Mouse (Mus musculus) layer of hippocampus, adult 11-12 months (tissue): ENCODE results near the gene Pla2g1b.

Experiments used
- DNase-seq: peaks from one replicate; pipeline ENCODE4 v3.0.0; 2022; ENCODE audit warnings: low spot score

Gene Pla2g1b

DNA sequence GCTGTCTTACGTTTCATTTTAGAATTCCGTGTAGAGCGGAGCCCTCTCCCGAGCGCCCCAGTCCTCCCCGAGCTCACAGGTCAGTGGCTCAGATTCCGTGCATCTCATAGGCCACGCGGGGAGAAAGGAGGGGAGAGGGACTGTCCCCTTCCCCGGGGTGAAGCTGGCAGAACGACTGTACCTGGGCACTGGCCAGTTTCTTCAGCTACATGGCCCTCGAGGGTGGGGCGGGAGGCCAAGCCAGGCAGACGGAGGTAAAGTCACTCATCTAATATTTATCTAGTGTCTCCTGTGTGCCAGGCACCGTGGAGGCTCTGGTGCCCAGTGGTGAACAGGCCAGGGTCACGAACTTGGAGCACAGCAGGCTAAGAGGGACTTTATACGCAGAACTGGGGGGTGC lies 19.0 kb upstream of the Pla2g1b start:
- DNase-seq, result no peak

DNA sequence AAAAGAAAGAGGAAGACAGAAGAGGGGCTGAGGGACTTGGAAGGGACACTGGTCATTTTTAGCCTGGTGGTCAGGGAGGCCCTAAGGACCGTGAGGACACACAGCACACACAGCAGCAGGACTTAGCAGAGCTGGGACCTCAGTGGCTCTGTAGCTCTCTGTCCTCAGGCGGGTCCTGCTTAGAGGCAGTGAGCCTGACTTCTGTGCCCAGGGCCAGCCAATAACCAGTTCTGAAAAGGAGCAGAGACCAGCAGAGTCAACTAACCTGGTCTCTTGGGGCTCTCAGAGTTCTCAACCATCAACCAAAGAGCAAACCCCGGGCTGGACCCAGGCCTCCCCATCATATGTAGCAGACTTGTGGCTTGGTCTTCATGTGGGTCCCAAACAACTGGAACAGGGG lies 16.8 kb upstream of the Pla2g1b start:
- DNase-seq, result no peak

DNA sequence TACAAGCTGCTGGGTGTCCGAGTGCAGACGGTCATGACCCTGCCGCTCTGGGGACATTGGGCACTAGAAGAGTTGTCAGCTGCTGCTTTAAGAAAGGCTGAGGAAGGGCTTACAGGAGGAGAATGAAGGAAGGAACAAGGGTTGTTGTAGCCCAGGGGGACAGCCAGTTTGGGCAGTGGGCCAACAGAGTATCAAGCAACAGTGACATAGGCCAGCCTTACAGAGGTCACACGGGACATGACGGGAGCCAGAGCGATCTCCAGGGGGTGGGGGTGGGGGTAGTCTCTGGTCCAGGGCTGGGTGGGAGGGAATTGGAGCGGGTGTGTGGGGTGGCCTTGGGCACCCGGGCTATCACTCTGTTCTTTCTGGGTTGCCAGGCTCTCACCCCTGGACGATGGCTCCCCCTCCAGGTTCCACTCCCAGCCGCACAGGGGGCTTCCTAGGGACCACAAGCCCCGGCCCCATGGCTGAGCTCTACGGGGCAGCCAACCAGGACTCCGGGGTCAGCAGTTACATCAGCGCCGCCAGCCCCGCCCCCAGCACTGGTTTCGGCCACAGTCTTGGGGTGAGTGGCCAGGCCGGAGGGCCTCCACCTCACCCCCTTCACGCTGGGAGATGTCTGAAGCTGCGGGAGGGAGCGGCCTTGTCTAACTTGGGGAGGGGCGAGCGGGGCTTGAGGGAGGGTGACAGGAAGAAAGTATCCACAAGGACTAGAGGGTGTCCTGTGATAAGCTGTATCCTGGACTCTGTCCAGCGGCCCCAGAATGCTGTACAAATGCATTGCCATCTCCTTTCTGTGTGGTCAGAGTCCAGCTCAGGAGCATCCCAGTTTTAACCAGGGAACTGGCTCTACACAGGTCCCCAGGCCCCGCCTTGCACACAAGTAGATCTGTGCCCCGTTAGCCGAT lies 15.4 kb upstream of the Pla2g1b start:
- no peak for DNase-seq

DNA sequence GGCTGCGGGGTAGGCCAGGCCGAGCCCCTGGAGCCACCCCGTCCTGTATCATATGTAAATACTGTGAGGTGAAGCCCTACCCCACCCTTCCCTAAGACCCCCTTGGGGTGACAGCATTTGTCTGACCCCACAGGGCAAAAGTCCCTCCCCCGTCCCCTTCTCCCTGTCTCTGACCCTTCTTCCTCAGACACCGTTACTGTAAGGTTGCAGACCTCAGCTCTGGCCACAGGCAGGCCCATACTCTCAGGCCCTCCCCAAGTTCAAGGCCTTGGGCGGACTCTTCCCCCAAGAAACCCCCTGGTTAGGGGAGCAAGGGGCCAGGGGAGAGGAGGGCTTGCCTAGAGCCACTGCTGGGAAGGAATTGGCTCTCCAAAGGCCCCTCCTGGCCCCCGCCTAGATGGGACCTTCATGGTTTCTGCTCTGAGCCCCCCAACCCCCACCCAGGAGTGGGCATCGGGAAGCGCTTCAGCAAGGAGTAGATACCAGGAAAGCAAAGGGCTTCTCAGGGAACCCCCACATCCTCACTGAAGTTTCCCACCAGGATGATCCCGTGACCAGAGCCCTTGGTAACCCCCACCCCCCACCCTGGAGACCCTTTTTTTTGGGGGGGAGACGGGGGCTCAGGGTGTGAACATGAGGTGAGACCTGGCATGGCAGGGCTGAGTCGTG lies 11.5 kb upstream of the Pla2g1b start:
- DNase-seq, result no peak

DNA sequence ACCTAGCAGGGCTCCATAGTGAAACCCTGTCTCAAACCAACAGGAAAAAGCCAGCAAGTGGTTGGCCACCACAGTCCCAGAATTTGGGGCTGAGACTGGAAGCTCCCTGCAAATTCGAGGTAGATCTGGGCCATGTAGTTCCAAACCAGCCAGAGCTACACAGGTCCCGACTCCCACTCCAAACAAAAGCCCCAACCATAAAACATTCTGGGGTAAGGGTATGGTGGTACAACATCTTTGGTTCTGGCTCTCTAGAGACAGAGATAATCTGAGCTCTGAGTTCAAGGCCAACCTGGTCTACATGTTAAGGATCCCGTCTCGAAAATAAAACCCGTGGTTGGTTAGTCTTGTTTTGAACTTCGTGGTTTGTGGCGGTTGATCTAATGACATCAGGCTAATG lies 10.2 kb upstream of the Pla2g1b start:
- no peak for DNase-seq

DNA sequence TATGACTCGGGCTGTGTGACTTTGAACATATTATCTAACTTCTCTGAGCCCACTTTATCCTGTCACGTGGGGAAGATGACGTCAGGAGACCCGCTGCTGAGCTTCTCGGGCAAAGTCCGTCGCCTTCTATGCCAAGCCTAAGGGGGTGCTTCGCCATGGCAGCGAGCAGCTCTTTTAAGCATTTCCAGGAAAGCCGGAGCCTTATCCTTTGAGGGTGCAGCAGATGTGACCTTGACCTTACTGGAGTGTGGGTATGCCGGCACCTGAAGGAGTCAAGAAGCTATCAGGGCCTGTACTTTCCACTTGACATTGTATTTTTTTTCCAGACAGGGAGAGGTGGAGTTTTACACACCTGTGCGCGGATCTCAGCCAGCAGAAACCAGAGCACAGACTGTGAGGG lies 7.1 kb upstream of the Pla2g1b start:
- DNase-seq, result no peak

DNA sequence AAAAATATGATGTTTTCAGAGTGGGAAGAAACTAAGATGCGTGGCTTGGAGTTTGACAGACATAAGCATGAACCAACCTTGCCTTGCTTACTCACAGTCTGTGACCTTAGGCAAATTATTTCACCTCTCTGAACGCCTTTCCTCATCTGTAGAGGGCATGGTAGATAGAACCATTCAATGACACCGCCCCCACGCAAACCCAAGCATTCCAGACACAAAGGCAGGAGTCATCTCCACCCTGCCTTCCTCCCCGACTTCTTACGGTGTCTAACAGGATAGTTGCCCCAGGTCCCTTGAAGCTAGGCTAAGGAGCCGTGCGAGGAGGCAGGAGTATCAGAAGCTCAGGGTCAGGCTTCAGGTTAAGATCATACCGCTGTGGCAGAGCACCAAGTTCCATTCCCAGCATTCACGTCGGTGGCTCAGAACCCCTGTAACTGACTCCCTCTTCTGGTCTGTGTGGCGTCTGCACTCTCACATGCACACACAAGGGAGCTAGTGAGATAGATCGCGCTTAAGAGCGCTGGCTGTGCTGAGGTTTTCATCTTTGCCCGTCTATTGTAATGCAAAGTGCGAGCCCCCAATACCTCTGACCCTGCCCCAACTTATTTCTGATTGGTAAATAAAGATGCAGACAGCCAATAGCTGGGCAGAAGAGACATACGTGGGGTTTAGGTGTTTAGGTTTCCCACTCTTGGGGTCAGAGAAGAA lies 1.5 kb upstream of the Pla2g1b start:
- DNase-seq, result no peak

DNA sequence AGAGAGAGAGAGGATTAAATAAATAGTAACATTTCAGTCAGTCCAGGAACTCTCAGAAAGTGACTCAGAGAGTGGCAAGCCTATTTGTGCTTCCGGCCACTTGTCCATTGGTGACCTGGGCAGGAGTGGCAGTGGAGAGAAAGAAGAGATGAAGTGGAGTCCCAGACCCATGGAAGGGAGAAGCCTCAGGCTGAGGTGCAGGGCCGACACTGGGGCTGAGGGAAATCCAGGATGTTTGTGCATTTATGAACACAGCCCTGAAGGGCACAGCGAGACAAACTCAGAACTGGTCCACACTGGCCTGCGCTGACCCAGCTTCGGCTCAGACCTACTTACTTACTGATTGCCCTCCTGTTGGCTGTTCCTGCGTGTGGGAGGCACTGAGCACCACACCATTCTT lies 3.7 kb downstream of the Pla2g1b start:
- DNase-seq, result no peak

DNA sequence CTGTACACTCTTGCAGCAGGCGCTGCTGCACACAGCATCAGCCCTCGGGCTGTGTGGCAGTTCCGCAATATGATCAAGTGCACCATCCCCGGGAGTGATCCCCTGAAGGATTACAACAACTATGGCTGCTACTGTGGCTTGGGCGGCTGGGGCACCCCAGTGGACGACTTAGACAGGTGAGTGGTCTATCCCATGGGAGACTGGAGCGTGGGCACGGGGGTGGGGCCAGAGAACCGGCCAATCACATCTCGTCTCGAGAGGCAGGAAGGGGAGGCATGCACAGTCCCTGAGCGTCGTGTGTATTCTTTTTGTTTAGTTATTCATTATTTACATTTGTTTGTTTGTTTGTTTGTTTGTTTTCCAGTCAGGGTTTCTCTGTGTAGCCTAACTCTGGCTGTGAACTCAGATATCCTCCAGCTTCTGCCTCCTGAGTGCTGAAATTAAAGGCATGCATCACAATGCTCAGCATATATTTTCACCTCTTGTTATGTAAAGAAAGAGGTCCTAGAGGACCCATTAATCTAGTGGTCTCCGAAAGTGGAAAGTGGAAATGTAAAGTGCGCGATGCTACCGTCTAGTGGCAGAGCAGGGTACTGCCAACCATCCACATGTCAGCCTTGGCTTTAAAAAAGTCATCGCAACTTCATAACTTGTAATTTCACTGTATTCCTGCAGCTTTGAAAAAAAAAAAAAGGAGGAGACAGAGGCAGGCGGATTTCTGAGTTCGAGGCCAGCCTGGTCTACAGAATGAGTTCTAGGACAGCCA lies 4.9 kb downstream of the Pla2g1b start:
- DNase-seq, result peak; percentile 57

DNA sequence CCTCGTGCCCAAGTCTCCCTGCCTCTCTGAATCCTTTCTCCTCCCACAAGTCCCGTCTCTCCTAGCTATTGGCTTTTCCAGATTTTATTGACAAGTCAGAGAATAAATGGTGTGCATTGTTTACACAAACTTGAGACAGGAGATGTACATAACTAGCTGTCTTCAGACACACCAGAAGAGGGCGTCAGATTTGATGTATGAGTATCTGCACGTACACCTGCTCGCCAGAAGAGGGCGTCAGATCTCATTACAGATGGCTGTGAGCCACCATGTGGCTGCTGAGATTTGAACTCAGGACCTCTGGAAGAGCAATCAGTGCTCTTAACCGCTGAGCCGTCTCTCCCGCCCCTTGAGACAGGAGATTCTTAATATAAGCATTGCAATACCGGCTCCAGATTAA lies 7.1 kb downstream of the Pla2g1b start:
- DNase-seq, result no peak

DNA sequence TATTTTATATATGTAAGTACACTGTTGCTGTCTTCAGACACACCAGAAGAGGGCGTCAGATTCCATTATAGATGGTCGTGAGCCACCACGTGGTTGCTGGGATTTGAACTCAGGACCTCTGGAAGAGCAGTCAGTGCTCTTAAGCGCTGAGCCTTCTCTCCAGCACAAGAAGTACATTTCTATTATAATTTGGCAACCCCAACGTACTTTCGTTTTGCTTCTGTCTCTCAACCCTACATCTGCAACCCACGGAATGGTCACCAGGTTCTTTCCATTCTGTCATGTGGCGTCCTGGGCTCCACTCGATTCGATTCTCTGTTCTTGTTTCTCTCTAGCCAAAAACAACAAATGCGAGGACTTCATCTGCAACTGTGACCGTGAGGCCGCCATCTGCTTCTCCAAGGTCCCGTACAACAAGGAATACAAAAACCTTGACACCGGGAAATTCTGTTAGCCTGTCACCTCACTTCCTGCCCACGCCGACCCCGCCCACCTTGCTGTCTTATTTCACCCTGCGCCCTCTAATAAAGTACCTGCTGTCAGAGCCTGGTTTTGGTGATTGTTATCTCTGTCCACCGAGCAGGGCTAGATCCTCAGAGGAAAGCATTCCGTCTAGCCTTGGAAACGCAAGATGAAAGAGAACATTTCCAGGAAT lies 8.2 kb downstream of the Pla2g1b start:
- DNase-seq, result no peak

DNA sequence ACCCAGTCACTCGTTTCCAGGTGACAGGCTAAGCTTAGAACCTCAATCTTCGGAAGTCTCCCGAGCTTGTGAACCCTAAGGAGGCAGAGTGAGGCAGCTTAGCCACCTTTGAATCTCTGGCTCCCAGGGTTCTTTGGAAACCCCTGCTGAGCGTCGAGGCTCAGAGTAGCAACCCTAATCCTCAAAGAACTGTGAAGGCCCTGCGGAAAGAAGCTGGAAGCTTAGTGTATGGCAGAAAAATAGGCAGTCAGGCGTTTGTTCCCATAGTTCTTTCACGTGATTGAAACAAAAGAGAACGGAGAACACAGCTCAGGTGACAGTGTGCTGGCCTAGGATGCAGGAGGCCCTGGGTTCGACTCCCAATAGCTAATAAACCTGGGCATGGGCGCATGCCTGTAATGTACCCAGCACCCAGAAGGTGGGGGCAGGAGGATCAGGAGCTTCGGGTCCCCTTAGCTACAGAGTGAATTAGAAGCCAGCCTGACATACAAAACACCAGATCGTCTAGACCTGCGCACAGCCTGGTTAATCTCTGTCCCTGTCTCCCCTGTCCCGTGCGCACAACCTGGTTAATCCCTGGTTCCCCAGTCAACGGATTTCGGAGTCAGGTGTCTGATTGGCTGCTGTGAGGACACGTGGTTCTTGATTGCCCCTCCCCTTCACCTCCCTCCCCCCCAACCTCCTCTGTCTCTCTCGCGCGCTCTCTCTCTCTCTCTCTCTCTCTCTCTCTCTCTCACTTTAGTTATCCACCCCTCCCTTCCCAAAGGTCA lies 9.5 kb downstream of the Pla2g1b start:
- no peak for DNase-seq

DNA sequence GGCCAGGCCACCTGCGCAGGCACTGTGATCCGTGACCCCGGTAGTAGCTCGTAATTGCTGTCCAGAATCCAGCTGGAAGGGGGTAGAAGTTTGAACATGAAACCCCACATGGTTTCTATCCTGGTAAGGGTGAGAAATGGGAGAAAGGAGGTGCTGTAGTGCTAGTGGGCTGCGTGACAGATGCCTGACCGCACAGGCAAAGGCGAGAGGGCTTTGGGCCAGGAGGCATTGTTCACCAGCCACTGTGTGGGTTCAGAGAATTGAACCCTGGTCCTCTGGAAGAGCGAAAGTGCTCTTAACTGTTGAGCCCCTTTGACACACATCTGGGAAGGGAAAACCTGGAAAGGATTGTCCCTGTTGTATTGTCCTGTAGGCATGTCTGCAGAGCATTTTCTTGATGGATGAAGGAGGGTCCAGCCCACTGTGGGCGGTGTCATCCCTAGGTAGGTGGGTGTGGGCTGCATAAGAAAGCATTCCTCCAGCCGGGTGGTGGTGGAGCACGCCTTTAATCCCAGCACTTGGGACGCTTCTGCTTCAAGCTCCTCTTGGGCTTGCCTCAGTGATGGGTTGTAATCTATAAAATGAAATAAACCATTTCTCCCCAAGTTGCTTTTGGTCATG lies 10.2 kb downstream of the Pla2g1b start:
- no peak for DNase-seq

DNA sequence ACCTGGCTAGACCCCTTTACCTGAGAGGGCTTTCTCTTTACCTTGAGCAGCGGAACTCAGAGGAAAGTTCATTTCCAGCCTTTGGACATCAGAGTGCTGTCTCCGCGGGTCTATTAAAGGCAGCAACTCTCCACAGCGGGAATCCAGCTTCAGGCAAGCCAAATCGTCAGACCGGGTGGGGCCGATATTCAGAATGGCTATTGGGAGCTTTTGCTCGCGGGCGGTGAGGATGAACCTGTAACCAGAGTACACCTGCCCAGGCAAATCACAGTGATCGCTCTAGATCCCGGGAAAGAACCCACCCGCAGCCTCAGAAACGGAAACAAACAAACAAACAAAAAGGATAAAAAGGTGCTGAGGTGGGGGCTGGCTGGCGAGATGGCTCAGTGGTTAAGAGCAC lies 13.5 kb downstream of the Pla2g1b start:
- DNase-seq, result no peak

DNA sequence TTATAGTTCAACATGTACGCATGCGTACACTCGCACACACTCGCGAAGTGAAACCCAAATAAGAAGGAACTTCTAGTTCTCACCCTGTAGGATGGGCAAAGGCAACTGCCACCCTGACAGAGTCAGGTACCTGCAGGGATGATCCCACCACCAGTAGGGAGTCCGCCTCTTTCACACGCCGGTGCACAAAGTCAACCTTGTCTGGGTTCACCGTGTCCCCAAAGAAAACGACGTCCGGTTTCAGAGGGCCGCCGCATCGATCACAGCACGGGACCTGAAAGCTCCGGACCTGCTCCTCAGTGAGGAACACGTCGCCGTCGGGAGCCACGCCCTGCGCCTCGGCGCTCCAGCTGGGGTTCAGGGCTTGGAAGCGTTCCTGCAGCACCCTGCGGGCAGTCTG lies 14.0 kb downstream of the Pla2g1b start:
- no peak for DNase-seq

DNA sequence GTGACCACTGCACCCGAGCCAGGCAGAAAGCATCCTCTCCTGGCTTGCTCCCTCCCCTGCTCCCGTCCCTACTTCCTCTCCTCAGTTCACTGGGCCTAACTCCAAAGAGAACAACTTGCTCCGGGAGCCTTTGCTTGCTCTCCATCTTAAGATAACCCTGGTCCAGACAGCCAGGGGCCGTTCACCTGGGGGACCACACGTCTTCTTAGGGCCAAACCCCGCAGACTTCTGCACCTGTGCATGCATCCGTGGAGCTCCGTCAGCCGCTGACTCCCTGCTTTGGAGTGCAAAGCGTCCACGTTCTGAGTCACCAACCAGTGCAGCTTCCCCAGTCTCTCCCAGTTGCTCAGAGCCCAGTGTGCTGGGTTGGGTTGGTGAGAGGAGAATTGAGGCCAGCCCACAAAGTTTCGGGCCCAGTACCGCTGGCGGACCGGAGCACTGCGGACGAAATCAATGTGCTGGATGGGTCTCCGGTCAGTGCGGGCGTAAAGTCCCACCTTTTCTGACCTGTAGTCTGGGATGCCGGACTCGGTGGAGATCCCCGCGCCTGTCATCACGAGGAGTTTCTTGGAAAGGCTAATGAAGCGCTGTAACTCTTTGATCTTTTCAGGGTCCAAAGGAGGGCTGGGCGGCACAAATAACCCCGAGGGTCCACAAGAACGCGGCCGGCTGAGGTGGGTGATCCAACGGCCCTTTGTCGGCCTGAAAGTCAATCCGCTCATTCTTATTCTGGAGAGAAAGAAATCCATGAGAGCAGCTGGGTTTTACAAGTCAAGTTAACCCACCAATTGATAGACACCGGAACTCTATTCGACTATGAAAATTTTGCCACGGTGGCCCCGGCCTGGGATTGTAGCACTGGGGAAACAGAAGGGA lies 16.6 kb downstream of the Pla2g1b start:
- no peak for DNase-seq

DNA sequence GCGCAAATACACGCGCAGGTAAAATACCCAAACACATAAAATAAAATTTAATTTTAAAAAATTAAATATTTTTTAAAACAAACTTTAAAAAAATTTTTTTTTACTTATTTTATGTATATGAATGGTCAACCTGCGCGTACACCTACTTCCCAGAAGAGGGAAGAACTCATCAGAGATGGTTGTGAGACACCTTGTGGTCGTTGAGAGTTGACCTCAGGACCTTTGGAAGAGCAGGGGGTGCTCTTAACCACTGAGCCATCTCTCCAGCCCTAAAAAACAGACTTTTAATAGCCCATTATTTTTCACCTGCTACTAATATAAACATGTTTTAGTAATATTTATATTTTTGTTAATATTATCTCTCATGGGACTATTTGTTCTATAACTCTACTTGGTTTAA lies 17.3 kb downstream of the Pla2g1b start:
- no peak for DNase-seq

DNA sequence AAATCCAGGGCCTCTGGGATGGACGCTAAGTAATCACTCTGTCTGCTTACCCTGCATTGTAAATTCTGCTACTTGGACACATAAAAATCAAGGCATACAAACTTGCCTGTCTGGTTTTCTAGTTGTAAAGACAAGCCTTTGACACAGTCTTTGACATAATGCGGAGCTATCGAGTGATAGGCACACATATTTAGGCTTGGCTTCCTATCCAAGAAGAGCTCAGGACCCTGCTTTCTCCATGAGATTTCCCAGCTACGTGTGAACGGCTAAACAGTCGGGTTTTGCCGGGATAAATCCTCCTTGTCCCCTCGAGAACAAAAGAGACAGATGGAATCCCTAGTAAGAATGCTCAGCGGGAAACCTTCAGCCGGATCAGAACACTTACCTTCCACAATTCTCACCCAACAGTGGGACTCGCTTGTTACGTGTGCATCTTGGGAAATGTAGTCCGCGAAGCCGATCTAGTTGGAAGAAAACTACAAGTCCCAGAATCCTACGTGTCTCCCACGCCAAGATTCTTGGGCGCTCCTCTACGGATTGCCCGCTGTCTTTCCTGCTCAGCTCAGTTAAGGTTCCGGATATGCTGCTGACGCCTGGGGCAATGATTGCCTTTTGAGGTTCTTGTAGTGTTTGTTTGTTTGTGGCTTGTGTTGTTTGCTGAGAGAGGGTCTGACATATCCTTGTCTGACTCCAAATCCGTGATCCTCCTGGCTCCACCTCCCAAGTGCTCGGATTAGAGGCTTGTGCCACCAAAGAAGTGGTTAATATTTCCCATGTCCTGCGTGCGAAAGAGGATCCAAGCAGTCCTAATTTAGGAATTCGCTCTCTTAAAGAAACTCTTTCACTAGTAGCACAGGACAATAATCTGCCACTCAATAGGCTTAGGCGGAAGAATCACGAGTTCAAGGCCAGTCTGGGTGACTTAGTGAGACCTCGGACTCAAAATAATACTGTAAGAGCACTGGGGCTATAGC lies 18.2 kb downstream of the Pla2g1b start, which contains the start of gene Sirt4:
Gene Sirt4, minus strand, starts transcription at position 779 of the 974 bp plus-strand sequence.
- peak; percentile 91 for DNase-seq
